Mouse (Mus musculus): Measurements from ENCODE around the gene Cyth1. TPM values are rescaled to one million over a fixed set of nuclear protein-coding genes. Genes with fewer than 3 reads are reported as not detected.
A peak's percentile ranks its signal among the peaks of the same experiment; 100 is the strongest.

Cyth1 gene
- 10 to 100 TPM; 65.9 to 67.3 TPM for total RNA-seq (2021)

DNA sequence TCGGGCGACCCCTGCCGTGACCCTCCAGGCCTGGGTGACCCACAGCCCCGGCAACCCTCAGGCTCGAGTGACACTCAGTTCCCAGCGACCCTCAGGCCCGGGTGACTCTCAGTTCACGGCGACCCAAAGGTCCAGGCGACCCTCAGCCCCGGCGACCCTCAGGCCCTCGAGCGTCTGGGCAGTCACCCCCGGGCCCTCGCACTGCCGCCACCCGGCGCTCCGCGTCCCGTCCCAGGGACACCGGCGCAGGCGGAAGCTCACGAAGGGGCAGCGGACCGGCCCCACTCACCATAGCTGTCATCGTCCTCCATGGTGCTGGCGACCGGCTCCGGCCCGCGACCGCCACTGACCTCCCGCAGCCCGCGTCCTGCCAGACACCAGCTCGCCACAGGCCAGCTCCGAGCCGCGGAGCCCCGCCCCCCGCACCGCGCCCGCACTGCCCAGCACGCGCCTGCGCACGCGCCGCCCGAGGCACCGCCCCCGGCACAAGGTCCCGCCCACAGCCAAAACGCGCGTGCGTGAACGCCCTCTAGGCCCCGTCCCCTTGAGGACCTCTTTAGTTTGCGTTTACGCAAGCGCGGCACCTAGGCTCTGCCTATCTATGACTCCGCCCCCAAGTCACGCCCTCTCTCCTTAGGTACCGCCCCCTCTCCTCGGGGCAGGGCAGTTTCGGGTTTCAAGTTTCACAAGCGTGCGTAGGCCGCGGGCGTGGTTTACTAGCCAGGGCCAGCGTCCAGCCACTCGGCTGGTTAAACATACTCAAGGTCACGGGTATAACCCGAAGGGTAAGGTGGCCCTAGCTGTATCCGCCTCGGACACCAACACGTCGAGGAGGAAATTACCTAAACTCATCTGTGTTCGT lies at the start of gene Cyth1:
Gene Cyth1, minus strand, starts transcription at position 443 of the 862 bp plus-strand sequence.
- peak; percentile 98 to 99 for DNase-seq (ENCODE audit: low spot score in 2 of 2)
- intact Hi-C loops (cut with DNase I), result no loop called here

DNA sequence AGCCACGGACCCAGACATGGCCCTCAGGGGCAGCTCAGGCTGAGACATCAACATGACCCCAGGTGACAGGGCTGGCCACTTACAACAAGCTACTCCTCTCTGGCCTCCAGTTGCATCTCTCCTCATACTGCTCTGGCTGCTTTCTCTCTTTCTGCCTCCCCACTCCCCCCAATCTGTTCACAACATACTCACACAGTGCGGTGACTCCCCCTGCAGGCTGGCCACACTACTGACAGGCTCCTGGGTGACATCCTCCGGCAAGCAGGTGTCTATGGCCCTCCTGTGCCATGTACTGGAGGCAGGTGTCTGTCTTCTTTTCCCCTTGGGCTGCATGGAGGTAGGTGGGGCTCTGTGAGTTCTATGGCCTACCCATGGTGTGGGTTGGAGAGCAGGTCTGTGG lies 49.6 kb upstream of the Cyth1 start:
- no peak for DNase-seq (ENCODE audit: low spot score in 2 of 2)
- intact Hi-C loops (cut with DNase I), result no loop called here

DNA sequence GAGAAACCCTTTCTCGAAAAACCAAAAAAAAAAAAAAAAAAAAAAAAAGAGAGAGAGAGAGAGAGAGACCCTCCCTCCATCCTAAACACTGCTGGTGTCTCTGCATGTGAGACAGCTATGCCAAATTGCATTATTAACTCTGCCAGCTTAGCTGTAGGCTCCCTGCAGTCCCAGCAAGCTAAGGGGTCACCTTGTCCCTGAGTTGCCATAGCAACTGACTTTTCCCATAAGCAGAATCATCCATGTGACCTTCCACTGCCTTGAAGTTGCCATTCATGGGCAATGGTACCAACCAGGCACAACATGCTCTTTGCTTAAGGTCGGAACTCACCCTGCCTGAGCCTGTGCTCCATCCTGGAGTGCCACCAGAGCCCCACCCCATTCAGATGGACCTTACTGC lies 46.6 kb upstream of the Cyth1 start:
- DNase-seq (ENCODE audit: low spot score in 2 of 2), result no peak
- intact Hi-C loops (cut with DNase I), result no loop called here

DNA sequence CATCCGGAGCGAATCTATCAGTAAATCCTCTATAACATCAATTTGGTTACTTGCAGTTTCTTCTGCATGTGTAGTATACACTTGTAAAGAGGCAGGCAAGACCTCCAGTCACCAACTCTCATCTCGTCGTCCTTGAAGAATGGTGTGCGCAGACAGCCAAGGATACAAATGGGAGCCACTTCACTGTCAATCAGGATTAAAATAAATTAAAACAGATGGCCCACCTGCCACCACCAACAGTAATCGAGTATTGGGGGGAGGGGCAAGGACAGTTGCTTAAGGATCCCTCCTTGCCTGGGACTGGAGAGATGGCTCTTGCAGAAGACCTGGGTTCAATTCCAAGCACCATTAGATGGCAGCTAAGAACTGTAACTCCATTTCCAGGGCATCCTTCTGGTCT lies 44.3 kb upstream of the Cyth1 start:
- intact Hi-C loops (cut with DNase I), result no loop called here
- no peak for DNase-seq (ENCODE audit: low spot score in 2 of 2)

DNA sequence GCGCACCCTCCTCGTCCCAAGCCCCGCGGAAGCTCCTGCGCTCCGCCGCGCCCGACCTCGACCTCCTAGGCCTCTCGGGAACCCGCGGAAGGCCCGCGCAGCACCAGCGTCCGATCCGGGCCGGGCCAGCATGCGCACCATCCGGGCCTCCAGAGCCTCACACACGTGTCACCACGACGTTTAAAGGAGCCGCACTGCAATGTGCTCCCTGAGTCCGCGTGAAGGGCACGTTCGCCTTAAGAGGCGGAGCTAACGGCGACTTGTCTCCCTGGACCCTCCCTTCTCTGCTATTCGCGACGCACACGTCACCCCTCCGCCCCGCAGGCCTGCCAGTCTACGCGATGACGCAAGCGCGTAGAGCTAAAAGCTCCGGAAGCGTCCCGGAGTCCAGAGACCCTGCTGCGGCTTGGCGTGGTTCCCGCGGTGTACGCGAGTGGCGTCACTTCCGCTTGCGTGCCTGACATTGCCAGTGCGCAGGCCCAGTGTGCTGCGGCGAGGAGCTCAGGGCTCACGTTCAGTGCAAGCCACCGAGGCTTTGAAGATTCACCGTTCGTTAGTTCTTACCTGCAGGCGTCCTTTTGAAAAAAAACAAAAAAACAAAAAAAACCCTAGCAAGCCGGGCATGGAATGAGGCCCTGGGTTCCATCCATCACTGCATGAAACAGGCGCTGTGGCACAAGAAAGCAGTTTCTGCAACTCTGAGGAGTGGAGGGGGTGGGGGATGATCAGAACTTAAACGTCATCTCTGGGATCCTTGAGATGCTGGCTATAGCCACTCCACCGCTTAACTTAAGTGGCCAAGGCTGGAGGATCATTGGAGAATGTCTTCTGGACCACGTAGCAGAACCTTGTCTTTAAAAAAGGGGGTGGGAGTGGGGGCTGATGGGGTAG lies 41.9 kb upstream of the Cyth1 start, which contains the start of gene Usp36:
Gene Usp36, minus strand, starts transcription at position 246 of the 891 bp plus-strand sequence.
- peak; percentile 100 for DNase-seq (ENCODE audit: low spot score in 2 of 2)
- intact Hi-C loops (cut with DNase I), result no loop called here

DNA sequence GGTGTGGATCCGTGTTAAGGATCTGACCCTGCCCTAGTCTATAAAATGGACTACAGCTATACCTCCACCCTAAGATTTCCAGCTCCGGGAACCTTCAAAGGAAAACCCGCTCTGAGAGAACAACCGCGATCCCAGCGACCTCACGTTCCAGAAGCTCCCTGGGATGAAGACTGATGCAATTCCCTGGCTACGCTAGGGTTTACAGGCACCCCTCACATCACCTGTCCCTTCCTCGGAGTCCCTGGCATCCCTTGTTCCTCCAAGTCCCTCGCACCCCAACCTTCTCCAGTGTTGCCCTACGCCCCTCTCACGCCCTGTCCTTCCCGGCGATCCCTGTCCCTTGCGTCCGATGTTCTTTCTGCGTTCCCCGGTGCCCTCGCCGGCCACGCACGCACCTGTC lies 41.2 kb upstream of the Cyth1 start:
- no peak for DNase-seq (ENCODE audit: low spot score in 2 of 2)

DNA sequence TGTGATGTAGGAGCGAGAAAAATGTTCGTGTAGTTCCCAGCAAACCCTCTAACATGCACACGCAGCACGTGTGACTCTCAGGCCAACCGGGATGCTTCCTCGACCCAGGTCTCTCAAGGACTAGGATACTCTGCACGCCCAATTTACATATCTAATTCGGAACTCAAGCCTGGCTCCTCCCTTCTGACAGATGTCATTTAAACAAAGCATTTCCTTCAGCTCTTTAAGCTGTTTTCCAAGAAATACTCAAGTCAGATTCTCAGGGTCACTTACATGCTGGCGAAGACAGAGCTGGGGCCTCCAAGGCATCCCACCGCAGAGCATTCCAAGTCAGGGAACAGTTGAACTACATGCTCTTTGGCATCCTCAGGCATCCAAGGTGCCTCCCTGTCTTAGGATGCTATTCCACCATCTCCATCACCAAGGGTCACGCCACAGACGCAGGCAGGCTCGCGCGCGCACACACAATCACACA lies 40.7 kb upstream of the Cyth1 start:
- intact Hi-C loops (cut with DNase I), result no loop called here
- no peak for DNase-seq (ENCODE audit: low spot score in 2 of 2)

More for the DNA sequence above, 41.2 kb upstream of the Cyth1 start:
- intact Hi-C loops (cut with DNase I), result no loop called here

DNA sequence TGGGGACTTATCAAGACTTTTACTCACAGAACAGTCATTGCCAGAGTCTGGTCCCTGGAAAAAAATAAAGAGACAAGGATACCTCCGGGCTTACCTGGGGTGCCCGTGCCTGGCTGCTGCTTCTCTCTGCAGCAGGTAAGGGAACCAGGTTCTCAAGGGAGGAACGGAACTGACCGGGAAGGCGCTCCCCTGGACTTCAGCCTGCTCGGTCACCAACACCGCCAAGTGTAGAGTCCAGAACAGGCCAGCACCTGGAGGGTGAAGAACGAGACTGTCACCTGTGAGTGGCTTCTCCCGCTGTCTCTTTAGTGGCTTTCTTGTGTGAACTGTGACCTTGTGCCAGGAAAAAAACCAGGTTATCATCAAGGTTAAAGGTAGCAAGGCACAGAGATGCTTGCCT lies 39.2 kb upstream of the Cyth1 start:
- no peak for DNase-seq (ENCODE audit: low spot score in 2 of 2)
- intact Hi-C loops (cut with DNase I), result no loop called here

DNA sequence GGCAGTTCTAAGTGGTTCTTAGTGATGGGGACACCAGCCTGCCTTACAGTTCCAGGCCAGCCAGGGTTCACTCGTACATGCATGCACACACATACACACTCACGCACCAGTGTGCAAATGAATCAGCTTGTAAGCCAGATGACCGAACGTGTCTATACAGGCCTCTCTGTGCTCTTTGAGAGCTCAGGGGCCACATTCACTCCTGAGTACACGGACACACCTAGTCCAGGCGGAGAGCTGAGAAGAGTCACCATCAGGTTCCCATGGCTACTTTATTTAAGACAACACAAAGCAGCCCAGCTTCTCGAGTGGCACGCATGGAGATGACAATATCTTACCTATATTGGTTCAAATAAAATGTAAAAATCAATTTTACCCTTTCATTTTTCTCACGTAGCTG lies 38.0 kb upstream of the Cyth1 start:
- intact Hi-C loops (cut with DNase I), result no loop called here
- no peak for DNase-seq (ENCODE audit: low spot score in 2 of 2)

DNA sequence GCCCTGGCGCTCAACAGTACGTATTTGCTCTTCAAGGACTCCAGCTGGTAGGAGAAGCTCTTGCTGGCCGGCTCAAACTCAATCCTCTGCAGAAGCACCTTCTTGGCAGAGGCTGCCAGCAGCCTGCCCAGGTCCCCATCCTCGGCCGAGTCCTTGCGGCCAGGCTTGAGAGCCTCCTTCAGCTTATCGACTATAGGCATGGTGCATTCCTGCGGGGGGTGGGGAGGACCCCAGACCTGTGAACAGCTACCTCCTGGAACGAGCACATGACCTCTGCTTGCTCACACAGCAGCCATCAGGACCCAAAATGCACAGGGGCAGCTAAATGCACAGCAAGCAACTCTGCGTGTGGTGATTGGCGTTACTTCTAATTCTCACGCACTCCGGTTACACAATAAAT lies 37.4 kb upstream of the Cyth1 start:
- DNase-seq (ENCODE audit: low spot score in 2 of 2), result no peak
- intact Hi-C loops (cut with DNase I), result no loop called here

DNA sequence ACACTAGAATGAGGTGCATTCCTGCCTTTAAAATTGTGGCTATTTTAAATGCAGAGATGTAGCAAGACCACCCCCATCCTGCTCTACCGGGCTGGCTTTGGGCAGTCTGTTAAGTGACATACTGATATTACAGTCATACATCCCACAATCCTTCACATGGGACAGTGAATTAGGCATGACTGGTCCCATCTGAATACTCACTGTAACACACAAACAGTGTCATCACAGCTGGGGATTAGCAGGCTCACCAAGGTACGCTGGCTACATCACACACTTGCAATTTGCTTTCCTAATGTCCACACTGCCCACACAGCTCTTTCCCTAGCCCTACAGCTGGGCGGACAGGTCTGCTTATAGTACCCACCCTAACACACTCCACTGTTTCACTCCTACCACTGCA lies 31.8 kb upstream of the Cyth1 start:
- no peak for DNase-seq (ENCODE audit: low spot score in 2 of 2)
- intact Hi-C loops (cut with DNase I), result no loop called here

DNA sequence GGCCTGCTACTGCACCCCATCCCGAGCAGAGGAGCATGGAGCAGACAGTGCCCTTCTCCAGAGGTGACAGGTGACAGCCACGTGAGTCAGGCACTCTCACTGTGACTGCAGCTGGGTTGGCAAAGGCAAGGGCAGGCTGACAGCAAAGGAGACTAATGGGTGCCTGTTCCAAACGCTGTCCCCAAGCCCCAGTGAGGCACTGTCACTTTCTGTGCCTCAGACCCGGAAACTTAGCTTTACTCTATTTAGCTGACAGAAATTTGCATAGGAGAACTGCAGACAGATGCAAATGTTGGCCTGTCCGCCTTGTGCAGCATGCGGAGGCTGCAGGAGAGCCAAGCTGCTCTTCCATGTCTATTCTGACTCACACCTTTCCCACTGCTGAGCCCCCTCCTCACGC lies 27.9 kb upstream of the Cyth1 start:
- intact Hi-C loops (cut with DNase I), result no loop called here
- peak in 1 of 2 experiments; percentile 36 for DNase-seq (ENCODE audit: low spot score in 2 of 2)

DNA sequence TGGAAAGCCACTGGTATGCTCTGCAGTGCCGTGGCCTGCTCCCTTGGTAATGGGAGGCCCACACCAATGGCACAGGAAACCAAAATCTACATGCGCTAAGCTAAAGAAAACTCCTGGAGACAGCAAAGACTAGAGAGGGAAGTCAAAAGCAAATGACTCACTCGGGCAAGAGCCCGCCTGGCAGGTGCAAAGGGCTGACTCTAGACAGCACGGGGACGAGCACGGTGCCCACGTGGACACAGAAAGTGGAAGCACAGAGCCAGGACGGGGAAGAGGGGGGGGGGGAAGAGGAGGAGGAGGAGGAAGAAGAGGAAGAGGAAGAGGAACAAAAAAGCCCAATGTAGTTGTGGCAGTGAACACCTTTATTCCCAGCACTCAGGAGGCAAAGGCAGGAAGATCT lies 26.7 kb upstream of the Cyth1 start:
- intact Hi-C loops (cut with DNase I), result no loop called here
- no peak for DNase-seq (ENCODE audit: low spot score in 2 of 2)

DNA sequence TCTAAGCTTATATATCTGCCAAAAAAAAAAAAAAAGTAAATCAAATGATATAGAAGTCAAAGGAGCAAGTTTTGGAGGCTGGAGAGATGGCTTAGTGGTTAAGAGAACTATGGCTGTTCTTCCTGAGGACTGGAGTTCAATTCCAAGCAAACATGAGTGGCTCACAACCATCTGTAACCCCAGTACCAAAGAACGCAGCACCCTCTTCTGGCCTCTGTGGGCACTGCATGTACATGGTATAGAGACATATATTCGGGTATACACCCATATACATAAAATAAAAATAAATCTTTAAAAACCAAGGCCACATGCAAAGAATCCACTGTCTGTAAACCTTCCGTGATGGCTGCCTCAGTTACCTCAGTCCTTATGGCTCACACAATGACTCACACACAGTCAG lies 21.4 kb upstream of the Cyth1 start:
- intact Hi-C loops (cut with DNase I), result no loop called here
- DNase-seq (ENCODE audit: low spot score in 2 of 2), result no peak

DNA sequence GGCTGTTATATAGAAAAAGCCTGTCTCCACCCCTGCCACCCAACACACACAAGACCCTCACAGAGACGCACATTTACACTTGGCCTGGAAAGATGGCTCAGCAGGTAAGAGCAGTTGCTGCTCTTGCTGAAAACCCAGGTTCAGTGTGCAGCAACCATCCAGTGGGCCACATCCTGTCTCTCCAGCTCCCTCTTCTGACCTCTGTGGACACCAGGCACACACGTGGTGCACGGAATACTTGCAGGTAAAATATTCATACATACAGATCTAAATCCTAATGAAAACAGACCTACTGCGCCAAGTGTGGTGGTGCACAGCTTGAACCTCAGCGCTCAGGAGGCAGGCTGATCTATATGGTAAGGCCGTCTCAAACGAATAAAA lies 18.3 kb upstream of the Cyth1 start:
- intact Hi-C loops (cut with DNase I), result no loop called here
- DNase-seq (ENCODE audit: low spot score in 2 of 2), result no peak

DNA sequence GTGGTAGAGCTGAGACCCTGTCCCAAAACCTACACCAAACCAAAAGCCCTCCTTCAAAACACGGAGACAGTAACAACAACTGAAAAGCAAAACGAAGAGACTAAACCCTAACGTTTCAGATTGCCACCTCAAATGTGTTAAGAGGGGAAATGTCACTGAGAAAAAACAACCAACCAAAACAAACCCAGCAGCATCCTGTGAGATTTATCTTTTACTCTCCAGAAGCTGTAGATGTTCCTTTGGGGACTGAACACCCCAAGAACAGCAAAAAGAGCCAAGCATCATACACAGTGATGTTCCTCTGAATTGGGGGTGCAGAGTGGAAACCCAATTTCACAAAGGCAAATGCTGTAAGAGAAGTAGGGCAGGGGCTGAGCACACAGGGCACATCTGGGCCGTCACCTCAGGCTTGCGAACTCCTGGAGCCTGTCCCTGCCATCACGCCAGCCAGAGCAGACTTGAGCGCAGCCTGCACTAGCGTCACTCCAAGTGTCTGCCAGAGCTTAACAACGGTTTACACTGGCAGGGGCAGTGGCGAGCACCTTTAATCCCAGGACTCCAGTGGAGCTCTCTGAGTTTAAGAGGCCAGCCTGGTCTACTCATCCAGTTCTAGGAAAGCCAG lies 17.8 kb upstream of the Cyth1 start:
- DNase-seq (ENCODE audit: low spot score in 2 of 2), result no peak
- intact Hi-C loops (cut with DNase I), result no loop called here

DNA sequence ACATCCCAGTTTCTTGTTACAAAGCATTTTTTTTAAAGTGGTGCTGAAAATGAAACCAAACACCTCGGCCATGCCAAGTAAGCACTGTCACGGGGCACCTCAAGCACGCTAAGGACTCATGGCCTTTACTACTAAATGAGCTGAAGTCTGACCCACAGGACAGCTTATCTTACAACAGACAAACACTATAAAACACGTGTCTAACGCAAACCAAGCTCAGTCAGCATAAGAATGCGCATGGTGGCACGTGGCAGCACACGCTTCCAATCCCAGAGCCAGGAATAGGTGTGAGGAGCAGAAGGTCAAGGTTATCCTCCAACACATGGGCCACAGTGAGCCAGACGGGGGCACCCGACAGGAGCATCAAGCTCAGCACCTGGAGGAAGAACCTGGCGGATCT lies 17.2 kb upstream of the Cyth1 start:
- intact Hi-C loops (cut with DNase I), result no loop called here
- DNase-seq (ENCODE audit: low spot score in 2 of 2), result no peak

DNA sequence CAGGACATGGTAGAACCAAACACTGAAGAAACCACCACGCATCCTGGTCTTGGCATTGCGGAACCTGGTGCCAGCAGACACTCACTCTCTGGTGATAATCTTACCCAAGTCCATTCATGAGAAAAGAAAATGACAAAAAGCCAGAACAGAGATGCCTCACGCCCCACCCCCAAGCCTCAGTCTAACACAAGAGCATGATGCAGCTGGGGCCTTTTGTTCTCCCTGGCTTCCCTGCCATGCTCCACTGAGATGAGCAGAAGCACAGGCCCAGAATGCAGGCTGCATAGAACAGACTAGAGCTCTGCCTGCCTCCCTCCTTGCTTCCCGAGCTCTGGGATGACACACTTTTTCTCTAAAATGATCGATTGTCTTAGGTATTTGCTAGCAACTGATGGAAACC lies 14.8 kb upstream of the Cyth1 start:
- intact Hi-C loops (cut with DNase I), result no loop called here
- DNase-seq (ENCODE audit: low spot score in 2 of 2), result no peak

DNA sequence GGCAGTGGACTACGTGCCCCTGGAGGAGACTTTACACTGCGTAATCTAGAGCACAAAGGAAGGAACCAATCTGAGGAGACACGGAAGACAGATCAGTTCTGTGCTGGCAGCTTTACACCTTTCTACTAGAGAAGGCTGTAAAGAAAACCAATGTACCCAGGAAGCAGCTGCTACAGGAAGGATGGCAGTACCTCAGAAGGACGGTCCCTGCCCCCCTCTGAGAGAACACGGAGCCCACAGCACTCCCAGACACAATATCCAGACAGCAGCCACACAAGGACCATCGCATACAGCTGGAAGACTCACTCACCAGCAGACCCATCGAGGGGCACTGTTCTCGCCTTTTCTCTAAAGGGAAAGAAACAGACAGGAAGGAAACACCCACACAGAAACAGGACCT lies 11.7 kb upstream of the Cyth1 start:
- no peak for DNase-seq (ENCODE audit: low spot score in 2 of 2)

DNA sequence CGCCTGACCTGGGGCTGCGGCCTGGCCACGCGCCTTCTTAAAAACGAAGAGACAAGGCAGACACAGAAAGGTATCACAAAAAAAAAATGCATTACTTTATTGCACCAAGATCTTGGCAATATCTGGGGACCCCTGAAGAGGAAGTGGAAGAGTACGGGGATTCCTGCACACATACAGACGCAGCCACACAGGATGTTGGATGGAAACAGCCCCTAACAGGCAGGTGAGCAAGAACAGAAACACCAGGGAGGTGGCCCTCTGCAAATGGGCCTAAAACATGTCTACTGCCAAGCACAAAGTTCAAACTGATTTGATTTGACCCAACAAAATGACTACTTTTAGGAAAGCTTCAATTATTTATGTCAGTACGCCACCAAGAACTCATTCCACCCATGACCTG lies 11.2 kb upstream of the Cyth1 start:
- DNase-seq (ENCODE audit: low spot score in 2 of 2), result no peak
- intact Hi-C loops (cut with DNase I), result no loop called here

More for the DNA sequence above, 11.7 kb upstream of the Cyth1 start:
- intact Hi-C loops (cut with DNase I), result no loop called here
